Mouse (Mus musculus) kidney, embryonic 14.5 days (tissue): Measurements from ENCODE around the gene Zbtb42. TPM values are rescaled to one million over a fixed set of nuclear protein-coding genes. Genes with fewer than 3 reads are reported as not detected.

Source experiments
- ATAC-seq: fragments of 200-750 bp; cut with Nextera tagmentation; 2 replicates; pipeline ENCODE4 v1.8.0; 2017; ENCODE audit warnings: moderate number of reproducible peaks, mild to moderate bottlenecking, moderate TSS enrichment, moderate library complexity; ENCODE audit not compliant: low FRiP score, low TSS enrichment
- H3K27ac ChIP-seq: fragments of 300-500 bp; sonication (generic); 2 replicates; pipeline ENCODE4 v1.5.1; 2014; ENCODE audit warnings: low read depth, mild to moderate bottlenecking, low read length, moderate library complexity, mixed read lengths
- H3K27me3 ChIP-seq: fragments of 300-500 bp; sonication (generic); 2 replicates; pipeline ENCODE4 v1.6.1; 2014; ENCODE audit warnings: mild to moderate bottlenecking, low read length; ENCODE audit not compliant: control insufficient read depth, insufficient read depth
- H3K36me3 ChIP-seq: fragments of 300-500 bp; sonication (generic); 2 replicates; pipeline ENCODE4 v1.6.1; 2014; ENCODE audit warnings: low read length, mixed read lengths; ENCODE audit not compliant: control insufficient read depth, insufficient read depth
- H3K4me1 ChIP-seq: fragments of 300-500 bp; sonication (generic); 2 replicates; pipeline ENCODE4 v1.6.1; 2014; ENCODE audit warnings: low read length, mixed read lengths; ENCODE audit not compliant: control insufficient read depth, insufficient read depth
- H3K4me2 ChIP-seq: fragments of 300-500 bp; sonication (generic); replicated peaks from 2 replicates; pipeline ENCODE4 v1.6.1; 2014; ENCODE audit warnings: low read depth, mild to moderate bottlenecking, low read length
- H3K4me3 ChIP-seq: fragments of 300-500 bp; sonication (generic); 2 replicates; pipeline ENCODE4 v1.5.1; 2014; ENCODE audit warnings: mild to moderate bottlenecking, low read length
- H3K9ac ChIP-seq: fragments of 300-500 bp; sonication (generic); 2 replicates; pipeline ENCODE4 v1.6.1; 2014; ENCODE audit warnings: low read depth, mild to moderate bottlenecking, low read length, moderate library complexity
- H3K9me3 ChIP-seq: fragments of 300-500 bp; sonication (generic); 2 replicates; pipeline ENCODE4 v1.6.1; 2016; ENCODE audit warnings: low read length; ENCODE audit not compliant: control insufficient read depth
- WGBS: fragments of 180-500 bp; shearing (Covaris S2); extraction: QIAGEN DNeasy Blood & Tissue Kit; methylation state at CpG from one replicate; pipeline ENCODE4 v1.1.7; 2014; 5-methylcytosine and 5-hydroxymethylcytosine counted together
- polyA plus RNA-seq: library from polyadenylated mRNA; unstranded; fragments of >200 nt; fragmentation: Nextera tagmentation; extraction: Ambion mirVana; gene quantifications from 2 replicates; pipeline ENCODE4 v1.2.1, GENCODE M21; 2014

Gene Zbtb42
- polyA plus RNA-seq, 1 experiment from 2014 or later = 5.7 TPM

- Histone ChIP-seq H3K4me2 (no peak overlapping the region), H3K4me1 (peaks cover 18% of the 10 kb centered on the region), H3K9ac (no peak overlapping the region), H3K27me3 (no peaks in the 10 kb centered on the region), H3K36me3 (peaks cover 13% of the 10 kb centered on the region), H3K27ac (no peak overlapping the region), H3K9me3 (no peaks in the 10 kb centered on the region), H3K4me3 (no peak overlapping the region)
- ATAC-seq = no peak
- WGBS = 92% methylated on average over 6 of the region's 6 CpGs
These were observed 35.5 kb upstream of the Zbtb42 start for GRCm38 (mm10) chr12:112643126-112643525.

GRCm38 (mm10) chr12:112644180-112644854 lies 34.3 kb upstream of the Zbtb42 start, which contains the start of gene Siva1:
TSS of gene Siva1 (plus strand) at chr12:112644679.
- H3K27ac ChIP-seq = peak within 1 kb of the TSS; percentile 86
- peaks cover 18% of the 10 kb centered on the region for H3K4me1 ChIP-seq
- peak within 1 kb of the TSS; percentile 83 for H3K4me3 ChIP-seq
- peak within 1 kb of the TSS; percentile 87 for H3K4me2 ChIP-seq
- under 1% methylated on average over 45 of the region's 46 CpGs for WGBS
- H3K36me3 ChIP-seq = peaks cover 25% of the 10 kb centered on the region
- no peaks in the 10 kb centered on the region for H3K27me3 ChIP-seq
- H3K9me3 ChIP-seq = no peaks in the 10 kb centered on the region
- H3K9ac ChIP-seq = peak within 1 kb of the TSS; percentile 81
- peak; percentile 98 for ATAC-seq

GRCm38 (mm10) chr12:112644855-112645506 lies 33.6 kb upstream of the Zbtb42 start:
- under 1% methylated on average over 75 of the region's 75 CpGs for WGBS
- Histone ChIP-seq H3K9ac (peak overlapping the region; percentile 81), H3K27me3 (no peaks in the 10 kb centered on the region), H3K27ac (peak overlapping the region; percentile 86), H3K36me3 (peaks cover 32% of the 10 kb centered on the region), H3K4me2 (peak overlapping the region; percentile 87), H3K4me1 (peaks cover 18% of the 10 kb centered on the region), H3K9me3 (no peaks in the 10 kb centered on the region), H3K4me3 (peak overlapping the region; percentile 83)
- ATAC-seq = peak; percentile 25

GRCm38 (mm10) chr12:112646139-112646538 lies 32.5 kb upstream of the Zbtb42 start:
- Histone ChIP-seq H3K27ac (no peak overlapping the region), H3K4me1 (peaks cover 18% of the 10 kb centered on the region), H3K4me3 (peak overlapping the region; percentile 83), H3K9ac (peak overlapping the region; percentile 81; the same call in 1 of the 2 replicates), H3K27me3 (no peaks in the 10 kb centered on the region), H3K4me2 (peak overlapping the region; percentile 87), H3K9me3 (no peaks in the 10 kb centered on the region), H3K36me3 (peaks cover 39% of the 10 kb centered on the region)
- no peak for ATAC-seq
- 38% methylated on average over 6 of the region's 6 CpGs for WGBS

- Histone ChIP-seq H3K4me1 (peaks cover 18% of the 10 kb centered on the region), H3K27ac (no peak overlapping the region), H3K4me2 (no peak overlapping the region), H3K4me3 (no peak overlapping the region), H3K9me3 (no peaks in the 10 kb centered on the region), H3K27me3 (no peaks in the 10 kb centered on the region), H3K36me3 (peaks cover 55% of the 10 kb centered on the region), H3K9ac (no peak overlapping the region)
- ATAC-seq = no peak
- 97% methylated on average over 5 of the region's 5 CpGs for WGBS
These were observed 30.5 kb upstream of the Zbtb42 start for GRCm38 (mm10) chr12:112648081-112648480.

GRCm38 (mm10) chr12:112651778-112652439 lies 26.7 kb upstream of the Zbtb42 start:
- ATAC-seq = no peak
- Histone ChIP-seq H3K9ac (no peak overlapping the region), H3K4me2 (no peak overlapping the region), H3K4me1 (0 out of 2 replicates have a peak, but pooled peaks cover 6% of the 10 kb centered on the region), H3K27ac (no peak overlapping the region), H3K36me3 (peaks cover 92% of the 10 kb centered on the region), H3K27me3 (no peaks in the 10 kb centered on the region), H3K4me3 (no peak overlapping the region), H3K9me3 (no peaks in the 10 kb centered on the region)
- WGBS = 84% methylated on average over 5 of the region's 5 CpGs

- Histone ChIP-seq H3K4me2 (no peak overlapping the region), H3K9me3 (no peaks in the 10 kb centered on the region), H3K9ac (no peak overlapping the region), H3K36me3 (peaks cover 92% of the 10 kb centered on the region), H3K4me3 (no peak overlapping the region), H3K4me1 (0 out of 2 replicates have a peak, but pooled peaks cover 6% of the 10 kb centered on the region), H3K27me3 (no peaks in the 10 kb centered on the region), H3K27ac (peak overlapping the region; percentile 65; the same call in 1 of the 2 replicates)
- ATAC-seq = peak; percentile 58
- 35% methylated on average over 7 of the region's 7 CpGs for WGBS
These were observed 25.3 kb upstream of the Zbtb42 start for GRCm38 (mm10) chr12:112653157-112653824.

GRCm38 (mm10) chr12:112654076-112654475 lies 24.6 kb upstream of the Zbtb42 start:
- 83% methylated on average over 5 of the region's 5 CpGs for WGBS
- H3K4me2 ChIP-seq = no peak overlapping the region
- no peak overlapping the region for H3K4me3 ChIP-seq
- peaks cover 92% of the 10 kb centered on the region for H3K36me3 ChIP-seq
- 0 out of 2 replicates have a peak, but pooled peaks cover 6% of the 10 kb centered on the region for H3K4me1 ChIP-seq
- no peaks in the 10 kb centered on the region for H3K27me3 ChIP-seq
- no peak for ATAC-seq
- H3K9me3 ChIP-seq = no peaks in the 10 kb centered on the region
- no peak overlapping the region for H3K9ac ChIP-seq
- H3K27ac ChIP-seq = no peak overlapping the region; the same call in 1 of the 2 replicates
